Comparison of ENCODE assay signal across 15 mouse cellular contexts in the genomic region with DNA sequence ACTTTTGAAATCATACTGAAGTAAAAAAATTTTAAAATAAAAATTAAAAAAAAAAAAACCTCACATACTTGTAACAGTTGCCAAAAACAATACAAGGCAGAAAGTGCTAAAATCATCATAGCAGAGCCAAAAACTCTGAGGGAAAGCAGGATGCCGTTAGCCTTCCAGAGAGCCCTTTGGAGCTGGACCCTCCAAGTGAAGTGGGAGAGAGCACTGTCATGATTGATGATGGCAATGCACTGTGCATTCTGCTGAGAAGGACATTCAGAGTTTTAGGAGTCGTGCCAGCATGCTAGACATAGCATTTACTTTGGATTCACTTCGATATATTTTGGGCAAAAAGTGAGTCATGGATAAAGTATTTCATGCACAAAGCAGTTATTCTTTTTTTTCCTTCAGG.
DNase-seq lines count a peak whose midpoint lies in the region; ATAC-seq and TF ChIP-seq lines count a peak whose summit lies in the region.
"Had no signal": no experiment of that assay in that cellular context is flagged by ENCODE, and none has a peak within 500 bp of the region (broad histone marks: within the 10 kb centered on the region; RNA-seq: fewer than 3 reads in every experiment).

No protein-coding gene starts in this region.

- H3K4me2 ChIP-seq in lung, embryonic 14.5 days: no peak overlapping the region

- H3K4me3 ChIP-seq in lung, embryonic 14.5 days (ENCODE audit: low read depth, low read length): no peak overlapping the region
- no peak overlapping the region for H3K4me3 ChIP-seq in forebrain, embryonic 10.5 days

- ATAC-seq in lung, embryonic 14.5 days (ENCODE audit: insufficient read depth): peak; percentile 35; the same call in 1 of the 2 replicates
- ATAC-seq: forebrain, embryonic 14.5 days; hindbrain, postnatal 0 days had no signal

- no peak for TF ChIP-seq CTCF in lung, embryonic 14.5 days (IDR thresholded peaks at IDR 0.05; ENCODE audit: low read depth)

- H3K4me1 ChIP-seq in lung, embryonic 14.5 days (ENCODE audit: insufficient read depth): peaks cover 34% of the 10 kb centered on the region
- peaks cover 41% of the 10 kb centered on the region for H3K4me1 ChIP-seq in forebrain, embryonic 10.5 days

- WGBS in lung, embryonic 14.5 days: 24% methylated on average over 3 of the region's 3 CpGs
- 91% methylated on average over 3 of the region's 3 CpGs for WGBS in forebrain, embryonic 10.5 days

- H3K27ac ChIP-seq in lung, embryonic 14.5 days (ENCODE audit: low read depth): peak overlapping the region; percentile 65; the same call in 1 of the 2 replicates
- H3K27ac ChIP-seq in forebrain, embryonic 10.5 days: no peak overlapping the region

- no peak overlapping the region for H3K9ac ChIP-seq in lung, embryonic 14.5 days

- H3K9me3 ChIP-seq in lung, embryonic 14.5 days (ENCODE audit: low read depth, low read length): no peaks in the 10 kb centered on the region
- H3K9me3 ChIP-seq in forebrain, embryonic 10.5 days: no peaks in the 10 kb centered on the region

- DNase-seq in heart, adult 11 months: peak; percentile 87
- no peak for DNase-seq in heart, postnatal 14 days
- DNase-seq in lung, embryonic 14.5 days: peak; percentile 82
- no peak for DNase-seq in lung, postnatal 36 days
- peak; percentile 19 to 35 for DNase-seq in adrenal gland, postnatal 36 days
- peak; percentile 58 for DNase-seq in kidney, postnatal 10 days
- no peak for DNase-seq in thymus, postnatal 0 days (ENCODE audit: low spot score)
- DNase-seq in forebrain, embryonic 10.5 days (ENCODE audit: extremely low spot score, low spot score): no peak
- DNase-seq: embryo, embryonic 11 days; gastrocnemius, postnatal 36 days; layer of hippocampus, postnatal 36 days; liver; thymus, postnatal 25 days had no signal

- intact Hi-C loops in heart, postnatal 14 days (cut with DNase I): no loop called here

- no peaks in the 10 kb centered on the region for H3K36me3 ChIP-seq in lung, embryonic 14.5 days (ENCODE audit: insufficient read depth)
- no peaks in the 10 kb centered on the region for H3K36me3 ChIP-seq in forebrain, embryonic 10.5 days (replicated peaks)

- H3K27me3 ChIP-seq in lung, embryonic 14.5 days (ENCODE audit: insufficient read depth, low read length): no peaks in the 10 kb centered on the region
- no peaks in the 10 kb centered on the region for H3K27me3 ChIP-seq in forebrain, embryonic 10.5 days (ENCODE audit: poor library complexity, severe bottlenecking)

Comparison
In these comparisons a context has a peak if more than half of its experiments do, and no peak if none do; other contexts are left out.
1. DNase-seq: peak in heart, adult 11 months (single experiment), lung, embryonic 14.5 days (single experiment), adrenal gland, postnatal 36 days (2 of 2) and kidney, postnatal 10 days (single experiment); none in heart, postnatal 14 days (0 of 2), lung, postnatal 36 days (single experiment), thymus, postnatal 0 days (single experiment) and forebrain, embryonic 10.5 days (single experiment).